Mouse (Mus musculus) megakaryocyte, embryonic 14.5 days (primary cell): ENCODE measurements around the gene Ubl7. TPM values are rescaled to one million over a fixed set of nuclear protein-coding genes. Genes with fewer than 3 reads are reported as not detected.
"Not testable (repeated sequence)": the region's sequence is repeated elsewhere in the genome, so short reads cannot be mapped to it uniquely, and the experiment has no call there.

Source experiments
- H3K27me3 ChIP-seq: replicated peaks from 2 replicates; pipeline ENCODE3; 2012; ENCODE audit warnings: inconsistent platforms
- H3K36me3 ChIP-seq: replicated peaks from 2 replicates; pipeline ENCODE3; 2012; ENCODE audit warnings: low read length, inconsistent platforms, mixed read lengths
- H3K4me1 ChIP-seq: 2 replicates; pipeline ENCODE4 v1.6.1; 2012; ENCODE audit warnings: inconsistent platforms
- H3K4me3 ChIP-seq: replicated peaks from 2 replicates; pipeline ENCODE3; 2012; ENCODE audit warnings: moderate library complexity, mild to moderate bottlenecking, inconsistent platforms
- H3K9me3 ChIP-seq: 2 replicates; pipeline ENCODE4 v1.6.1; 2012; ENCODE audit warnings: inconsistent platforms
- FLI1 ChIP-seq: IDR thresholded peaks from 2 replicates; pipeline ENCODE4 v1.6.1; 2012; ENCODE audit warnings: low read length, inconsistent platforms, mixed read lengths
- GATA1 ChIP-seq: IDR thresholded peaks from 3 replicates; pipeline ENCODE4 v1.6.1; 2012; ENCODE audit warnings: mixed read lengths, low read length, inconsistent platforms, borderline replicate concordance
- polyA plus RNA-seq: library from polyadenylated mRNA; stranded (reverse); fragments of >175 nt; gene quantifications from 2 replicates; pipeline ENCODE4 v1.2.3, GENCODE M21; 2012; ENCODE audit warnings: low replicate concordance; ENCODE audit not compliant: insufficient read depth

Ubl7 gene
- polyA plus RNA-seq, 1 experiment = 138 TPM

GRCm38 (mm10) chr9:57879213-57879612 is 31.6 kb upstream of the Ubl7 start:
- Histone ChIP-seq H3K4me3 (no peak overlapping the region), H3K4me1 (peaks cover 28% of the 10 kb centered on the region), H3K36me3 (no peaks in the 10 kb centered on the region), H3K27me3 (peaks cover 11% of the 10 kb centered on the region), H3K9me3 (no peaks in the 10 kb centered on the region)
- no peak for TF ChIP-seq GATA1
- TF ChIP-seq FLI1 = no peak

- H3K9me3 ChIP-seq = no peaks in the 10 kb centered on the region
- H3K27me3 ChIP-seq = peaks cover 15% of the 10 kb centered on the region
- H3K4me3 ChIP-seq = no peak overlapping the region
- H3K4me1 ChIP-seq = peaks cover 23% of the 10 kb centered on the region
- TF ChIP-seq GATA1 = no peak
- no peak for TF ChIP-seq FLI1
- no peaks in the 10 kb centered on the region for H3K36me3 ChIP-seq
Observed at GRCm38 (mm10) chr9:57880278-57880677, 30.5 kb upstream of the Ubl7 start.

- H3K27me3 ChIP-seq = peaks cover 15% of the 10 kb centered on the region
- H3K36me3 ChIP-seq, H3K9me3 ChIP-seq, H3K4me3 ChIP-seq: not testable (repeated sequence)
- peaks cover 20% of the 10 kb centered on the region for H3K4me1 ChIP-seq
Observed at GRCm38 (mm10) chr9:57881781-57882180, 29.0 kb upstream of the Ubl7 start.

- TF ChIP-seq FLI1 (no peak), GATA1 (no peak)
- H3K4me3 ChIP-seq = no peak overlapping the region
Observed at GRCm38 (mm10) chr9:57883413-57883812, 27.4 kb upstream of the Ubl7 start.

GRCm38 (mm10) chr9:57888119-57888518 is 22.7 kb upstream of the Ubl7 start:
- Histone ChIP-seq H3K27me3 (peaks cover 13% of the 10 kb centered on the region), H3K9me3 (no peaks in the 10 kb centered on the region), H3K4me1 (peaks cover 19% of the 10 kb centered on the region), H3K36me3 (no peaks in the 10 kb centered on the region), H3K4me3 (no peak overlapping the region)
- no peak for TF ChIP-seq GATA1
- TF ChIP-seq FLI1 = no peak

More at GRCm38 (mm10) chr9:57883413-57883812, 27.4 kb upstream of the Ubl7 start:
- Histone ChIP-seq H3K4me1 (peaks cover 24% of the 10 kb centered on the region), H3K36me3 (no peaks in the 10 kb centered on the region), H3K9me3 (no peaks in the 10 kb centered on the region), H3K27me3 (peaks cover 15% of the 10 kb centered on the region)

- no peaks in the 10 kb centered on the region for H3K36me3 ChIP-seq
- peak overlapping the region; percentile 39 for H3K4me3 ChIP-seq
- peaks cover 30% of the 10 kb centered on the region for H3K4me1 ChIP-seq
- TF ChIP-seq FLI1 = no peak
- TF ChIP-seq GATA1 = no peak
- H3K9me3 ChIP-seq = no peaks in the 10 kb centered on the region
- peaks cover 2% of the 10 kb centered on the region for H3K27me3 ChIP-seq
Observed at GRCm38 (mm10) chr9:57900478-57900877, 10.3 kb upstream of the Ubl7 start.

- peaks cover 2% of the 10 kb centered on the region for H3K27me3 ChIP-seq
- no peak for TF ChIP-seq FLI1
- TF ChIP-seq GATA1 = no peak
- H3K9me3 ChIP-seq = no peaks in the 10 kb centered on the region
- H3K36me3 ChIP-seq = no peaks in the 10 kb centered on the region
- peaks cover 30% of the 10 kb centered on the region for H3K4me1 ChIP-seq
- H3K4me3 ChIP-seq = no peak overlapping the region
Observed at GRCm38 (mm10) chr9:57901197-57901596, 9.6 kb upstream of the Ubl7 start.

- H3K36me3 ChIP-seq = no peaks in the 10 kb centered on the region
- peaks cover 2% of the 10 kb centered on the region for H3K27me3 ChIP-seq
- H3K4me1 ChIP-seq = peaks cover 30% of the 10 kb centered on the region
- H3K4me3 ChIP-seq = no peak overlapping the region
- H3K9me3 ChIP-seq = no peaks in the 10 kb centered on the region
- TF ChIP-seq FLI1 (no peak), GATA1 (no peak)
Observed at GRCm38 (mm10) chr9:57901601-57902000, 9.2 kb upstream of the Ubl7 start.

- TF ChIP-seq FLI1 (no peak), GATA1 (no peak)
- H3K4me3 ChIP-seq = peak overlapping the region; percentile 50
- H3K36me3 ChIP-seq = no peaks in the 10 kb centered on the region
- peaks cover 32% of the 10 kb centered on the region for H3K4me1 ChIP-seq
- H3K27me3 ChIP-seq = peaks cover 2% of the 10 kb centered on the region
- no peaks in the 10 kb centered on the region for H3K9me3 ChIP-seq
Observed at GRCm38 (mm10) chr9:57902132-57902531, 8.6 kb upstream of the Ubl7 start.

GRCm38 (mm10) chr9:57903589-57904249 is 7.1 kb upstream of the Ubl7 start:
- Histone ChIP-seq H3K4me1 (peaks cover 30% of the 10 kb centered on the region), H3K9me3 (no peaks in the 10 kb centered on the region), H3K4me3 (no peak overlapping the region), H3K36me3 (no peaks in the 10 kb centered on the region), H3K27me3 (peaks cover 2% of the 10 kb centered on the region)
- no peak for TF ChIP-seq GATA1
- no peak for TF ChIP-seq FLI1

GRCm38 (mm10) chr9:57904250-57904644 is 6.5 kb upstream of the Ubl7 start:
- Histone ChIP-seq H3K27me3 (peaks cover 2% of the 10 kb centered on the region), H3K9me3 (no peaks in the 10 kb centered on the region), H3K4me3 (no peak overlapping the region), H3K36me3 (no peaks in the 10 kb centered on the region), H3K4me1 (peaks cover 25% of the 10 kb centered on the region)
- TF ChIP-seq GATA1 (no peak), FLI1 (no peak)
